Mouse (Mus musculus) testis, adult 2 months (tissue): ENCODE results near the gene Cpxm2. TPM values are rescaled to one million over a fixed set of nuclear protein-coding genes. Genes with fewer than 3 reads are reported as not detected.

ENCODE experiments used
- H3K27ac ChIP-seq: fragments of 200-500 bp; 2 replicates; pipeline ENCODE4 v1.5.1; 2012; ENCODE audit warnings: low read depth, low read length; ENCODE audit not compliant: control insufficient read depth, insufficient read depth
- H3K27me3 ChIP-seq: fragments of 200-500 bp; 2 replicates; pipeline ENCODE4 v1.6.1; 2012; ENCODE audit warnings: mild to moderate bottlenecking, low read length, moderate library complexity; ENCODE audit not compliant: control insufficient read depth, insufficient read depth
- H3K36me3 ChIP-seq: fragments of 200-500 bp; 2 replicates; pipeline ENCODE4 v1.6.1; 2012; ENCODE audit warnings: mild to moderate bottlenecking, low read length; ENCODE audit not compliant: control insufficient read depth, insufficient read depth
- H3K4me1 ChIP-seq: fragments of 200-500 bp; 2 replicates; pipeline ENCODE4 v1.6.1; 2012; ENCODE audit warnings: low read length; ENCODE audit not compliant: control insufficient read depth, insufficient read depth
- H3K4me3 ChIP-seq: fragments of 200-500 bp; 2 replicates; pipeline ENCODE4 v1.5.1; 2012; ENCODE audit warnings: low read depth, mild to moderate bottlenecking, low read length, moderate library complexity, mixed read lengths; ENCODE audit not compliant: control insufficient read depth
- CTCF ChIP-seq: fragments of 200-500 bp; IDR thresholded peaks from 2 replicates; pipeline ENCODE4 v1.5.1; 2012; ENCODE audit warnings: low read depth, mild to moderate bottlenecking, inconsistent platforms, low read length, moderate library complexity; ENCODE audit not compliant: control insufficient read depth, insufficient read depth, insufficient replicate concordance
- POLR2A ChIP-seq: fragments of 200-500 bp; IDR thresholded peaks from 2 replicates; pipeline ENCODE4 v1.6.1; 2012; ENCODE audit warnings: low read depth, mild to moderate bottlenecking, inconsistent platforms, low read length, moderate library complexity; ENCODE audit not compliant: control insufficient read depth
- polyA plus RNA-seq: library from polyadenylated mRNA; depleted of rRNA; stranded (reverse); fragments of >200 nt; gene quantifications from 2 replicates; pipeline ENCODE4 v1.2.3, GENCODE M21; 2012

Gene Cpxm2
- polyA plus RNA-seq, 1 experiment = 0.61 TPM

DNA sequence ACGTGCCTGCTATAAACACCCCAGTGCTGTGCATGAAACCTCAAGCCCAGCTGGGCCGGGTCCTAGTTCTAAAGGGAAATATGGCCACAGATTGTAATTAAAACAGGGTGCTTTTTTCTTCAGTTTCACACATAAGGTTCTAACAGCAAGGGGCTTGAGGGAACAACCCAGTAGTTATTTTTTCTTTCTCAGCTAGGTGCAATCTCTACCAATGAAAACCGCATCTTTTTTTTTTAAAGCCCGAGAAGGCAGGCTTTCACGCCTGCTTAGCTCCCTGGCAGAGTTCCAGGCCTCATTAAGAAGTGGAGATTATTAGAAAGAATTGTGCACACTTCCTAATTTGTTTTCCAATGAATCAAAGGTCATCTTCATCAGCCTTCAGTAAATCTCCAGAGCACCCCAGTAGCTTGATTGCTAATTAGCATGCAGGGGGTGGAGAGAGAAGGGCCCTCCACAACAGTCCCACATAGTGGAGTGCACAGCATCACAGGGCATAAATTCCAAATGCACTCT lies 29.4 kb upstream of the Cpxm2 start:
- H3K27me3 ChIP-seq = no peaks in the 10 kb centered on the region
- TF ChIP-seq POLR2A = no peak
- no peak for TF ChIP-seq CTCF
- no peak overlapping the region for H3K27ac ChIP-seq
- H3K4me1 ChIP-seq = no peaks in the 10 kb centered on the region
- H3K36me3 ChIP-seq = no peaks in the 10 kb centered on the region
- H3K4me3 ChIP-seq = no peak overlapping the region

DNA sequence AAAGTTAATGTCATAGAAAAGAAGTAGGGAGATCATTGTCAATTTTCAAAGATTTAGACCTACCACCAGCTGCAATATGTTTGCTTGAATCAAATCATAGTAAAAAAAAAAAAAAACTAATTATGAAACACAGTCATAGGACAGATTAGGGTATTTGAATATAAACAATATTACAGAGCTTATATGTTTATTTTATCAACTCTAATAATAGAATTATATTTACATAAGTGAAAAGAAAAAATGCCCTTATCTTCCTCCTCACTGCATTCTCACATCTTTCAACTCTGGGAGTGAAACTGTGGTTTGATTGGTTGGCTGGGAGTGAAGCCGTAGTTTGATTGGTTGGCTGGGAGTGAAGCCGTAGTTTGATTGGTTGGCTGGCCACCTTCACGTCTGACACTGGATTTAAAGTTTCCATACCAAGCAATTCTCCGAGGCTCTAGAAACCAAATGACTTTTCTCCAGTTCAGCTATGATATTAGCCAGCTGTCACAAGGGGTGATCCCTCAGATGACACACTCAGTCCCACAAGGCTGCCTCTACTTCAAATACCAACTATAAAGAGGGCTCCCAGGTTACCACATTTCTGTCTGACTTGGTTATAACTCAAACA lies 27.2 kb upstream of the Cpxm2 start:
- no peak overlapping the region for H3K4me3 ChIP-seq
- no peak for TF ChIP-seq CTCF
- TF ChIP-seq POLR2A = no peak
- no peaks in the 10 kb centered on the region for H3K27me3 ChIP-seq
- no peaks in the 10 kb centered on the region for H3K4me1 ChIP-seq
- H3K36me3 ChIP-seq = no peaks in the 10 kb centered on the region
- H3K27ac ChIP-seq = no peak overlapping the region

GRCm38 (mm10) chr7:132181042-132181441 lies 26.5 kb upstream of the Cpxm2 start:
- H3K27ac ChIP-seq = no peak overlapping the region
- no peaks in the 10 kb centered on the region for H3K4me1 ChIP-seq
- H3K4me3 ChIP-seq = no peak overlapping the region
- no peaks in the 10 kb centered on the region for H3K27me3 ChIP-seq
- H3K36me3 ChIP-seq = no peaks in the 10 kb centered on the region
- TF ChIP-seq CTCF = no peak
- TF ChIP-seq POLR2A = no peak

GRCm38 (mm10) chr7:132179049-132179448 lies 24.5 kb upstream of the Cpxm2 start:
- H3K27me3 ChIP-seq = no peaks in the 10 kb centered on the region
- TF ChIP-seq CTCF (no peak), POLR2A (no peak)
- no peak overlapping the region for H3K27ac ChIP-seq
- no peaks in the 10 kb centered on the region for H3K36me3 ChIP-seq
- H3K4me3 ChIP-seq = no peak overlapping the region
- no peaks in the 10 kb centered on the region for H3K4me1 ChIP-seq

GRCm38 (mm10) chr7:132174787-132175186 lies 20.2 kb upstream of the Cpxm2 start:
- no peak overlapping the region for H3K4me3 ChIP-seq
- H3K4me1 ChIP-seq = no peaks in the 10 kb centered on the region; the same call in 1 of the 2 replicates

GRCm38 (mm10) chr7:132174296-132174695 lies 19.8 kb upstream of the Cpxm2 start:
- Histone ChIP-seq H3K4me3 (no peak overlapping the region), H3K4me1 (no peaks in the 10 kb centered on the region; the same call in 1 of the 2 replicates), H3K36me3 (no peaks in the 10 kb centered on the region), H3K27me3 (no peaks in the 10 kb centered on the region), H3K27ac (no peak overlapping the region)
- TF ChIP-seq CTCF (no peak), POLR2A (no peak)

More at GRCm38 (mm10) chr7:132174787-132175186, 20.2 kb upstream of the Cpxm2 start:
- no peak for TF ChIP-seq POLR2A
- TF ChIP-seq CTCF = no peak
- Histone ChIP-seq H3K27ac (no peak overlapping the region), H3K36me3 (no peaks in the 10 kb centered on the region), H3K27me3 (no peaks in the 10 kb centered on the region)

DNA sequence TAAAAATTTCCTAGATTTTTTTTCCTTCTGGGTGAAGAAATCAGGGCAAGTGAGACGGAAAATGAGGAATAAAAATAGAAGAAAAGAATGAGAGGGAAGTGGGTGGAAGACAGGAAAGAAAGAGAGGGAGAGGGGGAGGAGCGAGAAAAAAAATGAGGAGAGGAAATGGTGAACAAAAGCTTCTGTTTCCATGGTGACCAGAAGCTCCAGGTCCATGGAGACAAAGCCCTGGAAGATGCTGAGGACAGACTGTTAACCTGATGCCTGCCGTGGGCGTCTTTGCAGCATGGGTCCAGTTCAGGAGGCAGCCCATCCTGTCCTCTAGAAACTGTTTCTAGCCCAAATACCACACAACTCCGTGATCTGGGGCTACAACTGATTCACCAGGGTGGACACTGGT lies 17.7 kb upstream of the Cpxm2 start:
- Histone ChIP-seq H3K27me3 (no peaks in the 10 kb centered on the region), H3K4me1 (no peaks in the 10 kb centered on the region; the same call in 1 of the 2 replicates), H3K27ac (no peak overlapping the region), H3K4me3 (no peak overlapping the region), H3K36me3 (no peaks in the 10 kb centered on the region)
- TF ChIP-seq POLR2A (no peak), CTCF (no peak)

- Histone ChIP-seq H3K27ac (no peak overlapping the region), H3K4me3 (no peak overlapping the region), H3K27me3 (no peaks in the 10 kb centered on the region), H3K36me3 (no peaks in the 10 kb centered on the region), H3K4me1 (no peaks in the 10 kb centered on the region; the same call in 1 of the 2 replicates)
- TF ChIP-seq CTCF (no peak), POLR2A (no peak)
Observed at GRCm38 (mm10) chr7:132171716-132172115, 17.2 kb upstream of the Cpxm2 start.
